Mouse (Mus musculus) urinary bladder, adult 2 months (tissue): ENCODE measurements around the gene Il1b. TPM values are rescaled to one million over a fixed set of nuclear protein-coding genes. Genes with fewer than 3 reads are reported as not detected.

Experiments used
- DNase-seq: peaks from one replicate; pipeline ENCODE4 v3.0.0; 2022; ENCODE audit warnings: low spot score
- polyA plus RNA-seq: library from polyadenylated mRNA; depleted of rRNA; stranded (reverse); fragments of >200 nt; gene quantifications from 2 replicates; pipeline ENCODE4 v1.2.3, GENCODE M21; 2012; rRNA removed

Il1b gene
- 0.28 and 0.49 TPM in 2 replicates for polyA plus RNA-seq

- no peak for DNase-seq
Observed at GRCm38 (mm10) chr2:129371039-129371438, at the start of gene Il1b. Il1b (minus strand) TSS chr2:129371139.

GRCm38 (mm10) chr2:129419361-129419880, 48.5 kb upstream of the Il1b start:
- DNase-seq, result no peak

GRCm38 (mm10) chr2:129414593-129414992, 43.7 kb upstream of the Il1b start:
- no peak for DNase-seq

GRCm38 (mm10) chr2:129413488-129413887, 42.5 kb upstream of the Il1b start:
- DNase-seq, result no peak

- DNase-seq, result no peak
Observed at GRCm38 (mm10) chr2:129411651-129412050, 40.7 kb upstream of the Il1b start.

GRCm38 (mm10) chr2:129410344-129410743, 39.4 kb upstream of the Il1b start:
- no peak for DNase-seq

GRCm38 (mm10) chr2:129408476-129408875, 37.5 kb upstream of the Il1b start:
- DNase-seq, result peak; percentile 45

- no peak for DNase-seq
Observed at GRCm38 (mm10) chr2:129407596-129407995, 36.7 kb upstream of the Il1b start.

- DNase-seq, result no peak
Observed at GRCm38 (mm10) chr2:129406508-129406907, 35.6 kb upstream of the Il1b start.

GRCm38 (mm10) chr2:129403786-129404185, 32.8 kb upstream of the Il1b start:
- no peak for DNase-seq

- no peak for DNase-seq
Observed at GRCm38 (mm10) chr2:129402330-129402729, 31.4 kb upstream of the Il1b start.

GRCm38 (mm10) chr2:129401803-129402202, 30.9 kb upstream of the Il1b start:
- DNase-seq, result no peak

GRCm38 (mm10) chr2:129398176-129398575, 27.2 kb upstream of the Il1b start:
- DNase-seq, result no peak

GRCm38 (mm10) chr2:129393524-129393923, 22.6 kb upstream of the Il1b start:
- DNase-seq, result no peak

GRCm38 (mm10) chr2:129390161-129390560, 19.2 kb upstream of the Il1b start:
- DNase-seq, result no peak

- DNase-seq, result no peak
Observed at GRCm38 (mm10) chr2:129389323-129389722, 18.4 kb upstream of the Il1b start.

GRCm38 (mm10) chr2:129385331-129385730, 14.4 kb upstream of the Il1b start:
- DNase-seq, result no peak

- DNase-seq, result no peak
Observed at GRCm38 (mm10) chr2:129384272-129384660, 13.3 kb upstream of the Il1b start.

GRCm38 (mm10) chr2:129383512-129384271, 12.8 kb upstream of the Il1b start:
- no peak for DNase-seq

- no peak for DNase-seq
Observed at GRCm38 (mm10) chr2:129380746-129381474, 10.0 kb upstream of the Il1b start.

- no peak for DNase-seq
Observed at GRCm38 (mm10) chr2:129380211-129380610, 9.3 kb upstream of the Il1b start.

- DNase-seq, result no peak
Observed at GRCm38 (mm10) chr2:129373307-129373706, 2.4 kb upstream of the Il1b start.

- DNase-seq, result no peak
Observed at GRCm38 (mm10) chr2:129369615-129370014, 1.3 kb downstream of the Il1b start.
